Mouse (Mus musculus) liver, embryonic 16.5 days (tissue): ENCODE results near the gene Tcl1b5. TPM values are rescaled to one million over a fixed set of nuclear protein-coding genes. Genes with fewer than 3 reads are reported as not detected.
"Not testable (repeated sequence)": the region's sequence is repeated elsewhere in the genome, so short reads cannot be mapped to it uniquely, and the experiment has no call there.

Experiments
- ATAC-seq: fragments of 200-750 bp; cut with Nextera tagmentation; 2 replicates; pipeline ENCODE4 v1.8.0; 2017; ENCODE audit warnings: low read depth, mild to moderate bottlenecking, moderate number of reproducible peaks, moderate library complexity
- H3K27ac ChIP-seq: fragments of 300-500 bp; sonication (generic); 2 replicates; pipeline ENCODE4 v1.5.1; 2014; ENCODE audit warnings: mild to moderate bottlenecking, low read length
- H3K27me3 ChIP-seq: fragments of 300-500 bp; sonication (generic); 2 replicates; pipeline ENCODE4 v1.6.1; 2014; ENCODE audit warnings: low read depth, low read length, mixed read lengths; ENCODE audit not compliant: control insufficient read depth, insufficient read depth
- H3K36me3 ChIP-seq: fragments of 300-500 bp; sonication (generic); 2 replicates; pipeline ENCODE4 v1.6.1; 2014; ENCODE audit warnings: mild to moderate bottlenecking; ENCODE audit not compliant: control insufficient read depth, insufficient read depth
- H3K4me1 ChIP-seq: fragments of 300-500 bp; sonication (generic); 2 replicates; pipeline ENCODE4 v1.6.1; 2014; ENCODE audit warnings: low read depth, low read length, mixed read lengths; ENCODE audit not compliant: control insufficient read depth
- H3K4me2 ChIP-seq: fragments of 300-500 bp; sonication (generic); 2 replicates; pipeline ENCODE4 v1.6.1; 2014; ENCODE audit warnings: low read depth, low read length, mixed read lengths
- H3K4me3 ChIP-seq: fragments of 300-500 bp; sonication (generic); 2 replicates; pipeline ENCODE4 v1.5.1; 2014; ENCODE audit warnings: low read depth, mild to moderate bottlenecking, low read length
- H3K9ac ChIP-seq: fragments of 300-500 bp; sonication (generic); 2 replicates; pipeline ENCODE4 v1.6.1; 2014; ENCODE audit warnings: low read depth, low read length
- H3K9me3 ChIP-seq: fragments of 300-500 bp; sonication (generic); replicated peaks from 2 replicates; pipeline ENCODE4 v1.6.1; 2016; ENCODE audit warnings: low read length; ENCODE audit not compliant: control insufficient read depth
- WGBS: fragments of 180-500 bp; shearing (Covaris S2); extraction: QIAGEN DNeasy Blood & Tissue Kit; methylation state at CpG from one replicate; pipeline ENCODE4 v1.1.7; 2014; ENCODE audit not compliant: insufficient replicate concordance; 5-methylcytosine and 5-hydroxymethylcytosine counted together
- polyA plus RNA-seq: library from polyadenylated mRNA; unstranded; fragments of >200 nt; fragmentation: Nextera tagmentation; extraction: Ambion mirVana; gene quantifications from 2 replicates; pipeline ENCODE4 v1.2.1, GENCODE M21; 2015

Gene Tcl1b5
- polyA plus RNA-seq, 1 experiment from 2014 or later, result not detected

- H3K9me3 ChIP-seq, result no peaks in the 10 kb centered on the region
- H3K4me3 ChIP-seq, result no peak within 1 kb of the TSS
- no peaks in the 10 kb centered on the region for H3K27me3 ChIP-seq
- no peaks in the 10 kb centered on the region for H3K36me3 ChIP-seq
- H3K9ac ChIP-seq, result no peak within 1 kb of the TSS
- no peak within 1 kb of the TSS for H3K4me2 ChIP-seq
- no peak within 1 kb of the TSS for H3K27ac ChIP-seq
- H3K4me1 ChIP-seq, result no peaks in the 10 kb centered on the region
- 39% methylated on average over 3 of the region's 3 CpGs for WGBS
- no peak for ATAC-seq
Measured at GRCm38 (mm10) chr12:105145714-105146113, 30.4 kb upstream of the Tcl1b5 start, which contains the start of gene Tcl1b2. Gene Tcl1b2, plus strand, starts transcription at chr12:105146014.

GRCm38 (mm10) chr12:105155286-105155685 is 20.9 kb upstream of the Tcl1b5 start:
- 52% methylated on average over 4 of the region's 4 CpGs for WGBS
- not testable (repeated sequence) for ATAC-seq, H3K4me2 ChIP-seq, H3K36me3 ChIP-seq, H3K27me3 ChIP-seq, H3K4me1 ChIP-seq, H3K4me3 ChIP-seq, H3K27ac ChIP-seq, H3K9me3 ChIP-seq, H3K9ac ChIP-seq

GRCm38 (mm10) chr12:105158842-105159241 is 17.3 kb upstream of the Tcl1b5 start:
- H3K27me3 ChIP-seq, result no peaks in the 10 kb centered on the region
- H3K4me2 ChIP-seq, result no peak overlapping the region
- ATAC-seq, result no peak
- no peaks in the 10 kb centered on the region for H3K36me3 ChIP-seq
- H3K27ac ChIP-seq, result no peak overlapping the region
- H3K4me1 ChIP-seq, result no peaks in the 10 kb centered on the region
- H3K4me3 ChIP-seq, result no peak overlapping the region
- H3K9me3 ChIP-seq, result no peaks in the 10 kb centered on the region
- 31% methylated on average over 6 of the region's 6 CpGs for WGBS
- no peak overlapping the region for H3K9ac ChIP-seq

GRCm38 (mm10) chr12:105159390-105159789 is 16.8 kb upstream of the Tcl1b5 start, which contains the start of gene Tcl1b1:
Gene Tcl1b1, plus strand, starts transcription at chr12:105159690.
- no peaks in the 10 kb centered on the region for H3K27me3 ChIP-seq

GRCm38 (mm10) chr12:105166734-105167133 is 9.4 kb upstream of the Tcl1b5 start:
- Histone ChIP-seq H3K27me3 (no peaks in the 10 kb centered on the region), H3K4me3 (no peak overlapping the region), H3K9ac (no peak overlapping the region), H3K27ac (no peak overlapping the region), H3K36me3 (no peaks in the 10 kb centered on the region), H3K4me1 (no peaks in the 10 kb centered on the region), H3K9me3 (no peaks in the 10 kb centered on the region), H3K4me2 (no peak overlapping the region)
- no peak for ATAC-seq
- 26% methylated on average over 3 of the region's 3 CpGs for WGBS

More at GRCm38 (mm10) chr12:105159390-105159789, 16.8 kb upstream of the Tcl1b5 start, which contains the start of gene Tcl1b1:
- Histone ChIP-seq H3K4me3 (no peak within 1 kb of the TSS), H3K27ac (no peak within 1 kb of the TSS), H3K4me1 (no peaks in the 10 kb centered on the region), H3K9me3 (no peaks in the 10 kb centered on the region), H3K36me3 (no peaks in the 10 kb centered on the region), H3K4me2 (no peak within 1 kb of the TSS), H3K9ac (no peak within 1 kb of the TSS)
- 52% methylated on average over 4 of the region's 4 CpGs for WGBS
- no peak for ATAC-seq

DNA sequence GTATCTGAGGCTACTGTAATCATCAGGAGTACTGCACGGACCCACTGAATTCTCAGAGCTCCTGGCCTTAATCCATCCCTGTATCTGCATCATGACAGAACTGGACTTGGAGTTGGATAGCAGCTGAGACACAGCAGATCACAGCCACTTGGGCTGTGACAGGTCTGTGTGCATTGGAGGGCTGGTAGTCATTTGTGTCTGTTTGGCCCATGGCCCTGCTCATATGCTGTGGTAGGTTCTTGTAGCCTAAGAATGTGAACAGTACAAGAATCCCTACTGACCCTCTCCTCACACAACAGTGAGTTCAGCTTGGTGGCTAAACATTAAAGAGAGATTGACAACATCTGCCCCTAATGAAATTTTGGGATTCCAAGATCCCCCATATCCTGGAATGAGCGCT is 2.8 kb upstream of the Tcl1b5 start:
- no peaks in the 10 kb centered on the region for H3K9me3 ChIP-seq
- H3K4me2 ChIP-seq, result no peak overlapping the region
- H3K27me3 ChIP-seq, result no peaks in the 10 kb centered on the region
- no peak overlapping the region for H3K9ac ChIP-seq
- ATAC-seq, result no peak
- H3K36me3 ChIP-seq, result no peaks in the 10 kb centered on the region
- WGBS, result 46% methylated on average over 2 of the region's 2 CpGs
- H3K27ac ChIP-seq, result no peak overlapping the region
- no peaks in the 10 kb centered on the region for H3K4me1 ChIP-seq
- no peak overlapping the region for H3K4me3 ChIP-seq

DNA sequence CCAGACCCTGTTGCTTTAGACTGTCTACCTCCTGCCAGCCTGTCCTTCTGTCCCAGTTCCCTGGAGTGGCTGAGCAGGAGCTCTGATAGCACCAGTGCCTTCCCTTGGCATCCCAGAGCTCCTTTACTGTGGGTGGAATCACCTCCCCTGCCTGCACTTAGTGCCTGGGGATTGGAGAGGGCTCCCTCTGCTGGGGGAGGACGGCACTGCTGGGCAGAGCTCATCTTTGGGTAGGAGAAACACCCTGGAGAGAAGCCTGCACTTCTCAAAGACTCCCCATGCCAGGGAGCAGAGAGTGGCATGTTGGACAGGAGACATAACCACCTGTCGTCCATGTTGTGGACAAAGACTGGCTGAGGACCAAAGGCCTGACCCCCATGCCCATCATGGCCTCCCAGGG is 1.8 kb upstream of the Tcl1b5 start:
- H3K4me1 ChIP-seq, H3K9ac ChIP-seq, H3K9me3 ChIP-seq, H3K27me3 ChIP-seq, H3K27ac ChIP-seq, H3K36me3 ChIP-seq, H3K4me3 ChIP-seq, ATAC-seq, H3K4me2 ChIP-seq: not testable (repeated sequence)
- WGBS, result 6% methylated on average over 2 of the region's 2 CpGs

- not testable (repeated sequence) for ATAC-seq, H3K27me3 ChIP-seq
- WGBS, result 16% methylated on average over 4 of the region's 4 CpGs
Measured at GRCm38 (mm10) chr12:105181040-105181644, 5.0 kb downstream of the Tcl1b5 start.

DNA sequence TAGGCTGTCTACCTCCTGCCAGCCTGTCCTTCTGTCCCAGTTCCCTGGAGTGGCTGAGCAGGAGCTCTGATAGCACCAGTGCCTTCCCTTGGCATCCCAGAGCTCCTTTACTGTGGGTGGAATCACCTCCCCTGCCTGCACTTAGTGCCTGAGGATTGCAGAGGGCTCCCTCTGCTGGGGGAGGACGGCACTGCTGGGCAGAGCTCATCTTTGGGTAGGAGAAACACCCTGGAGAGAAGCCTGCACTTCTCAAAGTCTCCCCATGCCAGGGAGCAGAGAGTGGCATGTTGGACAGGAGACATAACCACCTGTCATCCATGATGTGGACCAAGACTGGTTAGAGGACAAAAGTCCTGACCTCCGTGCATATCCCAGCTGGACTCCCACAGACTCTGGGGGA is 12.8 kb downstream of the Tcl1b5 start:
- ATAC-seq, H3K4me1 ChIP-seq, H3K4me3 ChIP-seq, H3K4me2 ChIP-seq, H3K36me3 ChIP-seq, H3K27me3 ChIP-seq, H3K9ac ChIP-seq, H3K27ac ChIP-seq, H3K9me3 ChIP-seq: not testable (repeated sequence)
- WGBS, result 15% methylated on average over 2 of the region's 2 CpGs

More at GRCm38 (mm10) chr12:105181040-105181644, 5.0 kb downstream of the Tcl1b5 start:
- H3K4me3 ChIP-seq, H3K4me1 ChIP-seq, H3K4me2 ChIP-seq, H3K36me3 ChIP-seq, H3K9me3 ChIP-seq, H3K27ac ChIP-seq, H3K9ac ChIP-seq: not testable (repeated sequence)
